Mouse (Mus musculus): ENCODE results near the gene C130050O18Rik.

DNA sequence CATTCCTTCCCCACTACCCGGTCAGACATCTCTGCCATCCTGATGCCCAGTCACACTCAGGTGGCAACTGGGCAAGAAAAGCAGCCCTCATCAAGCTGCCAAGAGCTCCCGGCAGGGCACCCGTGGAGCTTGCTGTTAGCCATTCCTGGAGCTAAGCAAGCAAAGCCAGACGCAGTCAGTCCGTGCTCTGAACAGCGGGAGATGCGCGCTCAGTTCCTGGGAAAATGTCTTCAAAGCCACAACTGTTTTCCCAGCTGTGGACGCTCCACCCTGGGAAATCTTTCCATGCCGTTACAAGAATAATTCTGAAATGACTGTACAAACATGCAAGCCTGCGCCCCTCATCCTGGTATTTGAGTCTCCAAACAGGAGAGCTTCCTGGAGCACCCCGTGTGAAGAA is 37.3 kb downstream of the C130050O18Rik start:
- TF ChIP-seq TAL1 (IDR thresholded peaks at IDR 0.05; ENCODE audit: low read length) (no peak), GATA1 (IDR thresholded peaks at IDR 0.05; ENCODE audit: low read length) (no peak)

Measured in erythroblast, embryonic 14.5 days (primary cell).